Mouse (Mus musculus): ENCODE measurements around the gene Cpm.

Cpm gene

GRCm38 (mm10) chr10:117663056-117663864 is 34.0 kb downstream of the Cpm start:
- DNase-seq (ENCODE audit: low spot score in 2 of 2) = no peak

- no peak for DNase-seq (ENCODE audit: low spot score in 2 of 2)
Observed at GRCm38 (mm10) chr10:117663865-117664200, 34.5 kb downstream of the Cpm start.

- no peak for DNase-seq (ENCODE audit: low spot score in 2 of 2)
Observed at GRCm38 (mm10) chr10:117664208-117664925, 35.1 kb downstream of the Cpm start.

GRCm38 (mm10) chr10:117664926-117665209 is 35.6 kb downstream of the Cpm start:
- DNase-seq (ENCODE audit: low spot score in 2 of 2) = no peak

- no peak for DNase-seq (ENCODE audit: low spot score in 2 of 2)
Observed at GRCm38 (mm10) chr10:117665376-117666275, 36.3 kb downstream of the Cpm start.

- no peak for DNase-seq (ENCODE audit: low spot score in 2 of 2)
Observed at GRCm38 (mm10) chr10:117666361-117666760, 37.1 kb downstream of the Cpm start.

- DNase-seq (ENCODE audit: low spot score in 2 of 2) = no peak
Observed at GRCm38 (mm10) chr10:117666947-117667630, 37.8 kb downstream of the Cpm start.

GRCm38 (mm10) chr10:117667663-117668507 is 38.6 kb downstream of the Cpm start:
- no peak for DNase-seq (ENCODE audit: low spot score in 2 of 2)

GRCm38 (mm10) chr10:117668546-117669300 is 39.4 kb downstream of the Cpm start:
- DNase-seq (ENCODE audit: low spot score in 2 of 2) = no peak

- DNase-seq (ENCODE audit: low spot score in 2 of 2) = no peak
Observed at GRCm38 (mm10) chr10:117669449-117670090, 40.3 kb downstream of the Cpm start.

GRCm38 (mm10) chr10:117670092-117670491 is 40.8 kb downstream of the Cpm start:
- DNase-seq (ENCODE audit: low spot score in 2 of 2) = no peak

- no peak for DNase-seq (ENCODE audit: low spot score in 2 of 2)
Observed at GRCm38 (mm10) chr10:117670791-117671190, 41.5 kb downstream of the Cpm start.

GRCm38 (mm10) chr10:117671266-117671665 is 42.0 kb downstream of the Cpm start:
- no peak for DNase-seq (ENCODE audit: low spot score in 2 of 2)

GRCm38 (mm10) chr10:117671930-117672666 is 42.8 kb downstream of the Cpm start:
- no peak for DNase-seq (ENCODE audit: low spot score in 2 of 2)

- no peak for DNase-seq (ENCODE audit: low spot score in 2 of 2)
Observed at GRCm38 (mm10) chr10:117672693-117673092, 43.4 kb downstream of the Cpm start.

GRCm38 (mm10) chr10:117673913-117674312 is 44.6 kb downstream of the Cpm start:
- DNase-seq (ENCODE audit: low spot score in 2 of 2) = no peak

- no peak for DNase-seq (ENCODE audit: low spot score in 2 of 2)
Observed at GRCm38 (mm10) chr10:117674359-117675019, 45.2 kb downstream of the Cpm start.
